Mouse (Mus musculus) heart, embryonic 11.5 days (tissue): ENCODE data around the gene Gm43518. TPM values are rescaled to one million over a fixed set of nuclear protein-coding genes. Genes with fewer than 3 reads are reported as not detected.

Source experiments
- ATAC-seq: fragments of 200-750 bp; cut with Nextera tagmentation; replicated peaks from 2 replicates; pipeline ENCODE4 v1.8.0; 2017; ENCODE audit warnings: moderate library complexity; ENCODE audit not compliant: insufficient number of reproducible peaks, low FRiP score, low TSS enrichment
- H3K27ac ChIP-seq: fragments of 300-500 bp; sonication (generic); 2 replicates; pipeline ENCODE4 v1.5.1; 2014; ENCODE audit warnings: mild to moderate bottlenecking, low read depth, low read length
- H3K27me3 ChIP-seq: fragments of 300-500 bp; sonication (generic); 2 replicates; pipeline ENCODE4 v1.6.1; 2014; ENCODE audit warnings: mild to moderate bottlenecking, low read length, mixed read lengths; ENCODE audit not compliant: control insufficient read depth, insufficient read depth
- H3K36me3 ChIP-seq: fragments of 300-500 bp; sonication (generic); 2 replicates; pipeline ENCODE4 v1.6.1; 2014; ENCODE audit warnings: mild to moderate bottlenecking, low read length, moderate library complexity, mixed read lengths; ENCODE audit not compliant: control insufficient read depth, insufficient read depth
- H3K4me1 ChIP-seq: fragments of 300-500 bp; sonication (generic); 2 replicates; pipeline ENCODE4 v1.6.1; 2014; ENCODE audit warnings: low read length; ENCODE audit not compliant: control insufficient read depth, insufficient read depth
- H3K4me2 ChIP-seq: fragments of 300-500 bp; sonication (generic); 2 replicates; pipeline ENCODE4 v1.6.1; 2014; ENCODE audit warnings: mild to moderate bottlenecking, moderate library complexity
- H3K4me3 ChIP-seq: fragments of 300-500 bp; sonication (generic); 2 replicates; pipeline ENCODE4 v1.5.1; 2014; ENCODE audit warnings: low read depth, low read length
- H3K9ac ChIP-seq: fragments of 300-500 bp; sonication (generic); 2 replicates; pipeline ENCODE4 v1.6.1; 2014; ENCODE audit warnings: mild to moderate bottlenecking, low read depth, low read length, moderate library complexity
- H3K9me3 ChIP-seq: fragments of 300-500 bp; sonication (generic); replicated peaks from 2 replicates; pipeline ENCODE4 v1.6.1; 2016; ENCODE audit warnings: low read length; ENCODE audit not compliant: control insufficient read depth
- WGBS: fragments of 180-500 bp; shearing (Covaris S2); extraction: QIAGEN DNeasy Blood & Tissue Kit; methylation state at CpG from one replicate; pipeline ENCODE4 v1.1.7; 2014; ENCODE audit not compliant: insufficient replicate concordance; 5-methylcytosine and 5-hydroxymethylcytosine counted together
- polyA plus RNA-seq: library from polyadenylated mRNA; unstranded; fragments of >200 nt; fragmentation: Nextera tagmentation; extraction: Ambion mirVana; gene quantifications from 2 replicates; pipeline ENCODE4 v1.2.1, GENCODE M21; 2014

Gm43518 gene
- polyA plus RNA-seq: 0.93 and 1.2 TPM in 2 replicates

DNA sequence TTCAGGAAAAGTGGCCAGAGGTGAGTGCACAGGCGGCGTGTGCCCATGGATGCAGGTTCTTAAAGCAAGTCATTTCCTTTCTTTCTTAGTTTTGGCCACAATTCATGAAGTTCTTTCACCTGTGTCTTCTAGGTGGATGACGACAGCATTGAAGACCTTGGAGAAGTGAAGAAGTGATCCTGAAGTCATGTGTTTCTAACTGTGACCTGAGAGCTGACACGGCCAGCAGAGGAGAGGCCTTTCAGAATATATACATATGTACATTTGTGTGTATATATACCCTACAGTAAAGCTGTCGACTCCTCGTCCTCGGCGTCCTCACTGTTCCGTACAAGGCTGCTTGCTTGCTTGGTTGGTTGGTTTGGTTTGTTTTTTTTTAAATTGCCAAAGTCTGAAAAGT is at the start of gene Gm43518:
Gm43518 (plus strand) TSS at position 301 of the 400 bp plus-strand sequence.
- Histone ChIP-seq H3K27me3 (no peaks in the 10 kb centered on the region), H3K27ac (no peak within 1 kb of the TSS), H3K4me2 (no peak within 1 kb of the TSS), H3K9me3 (no peaks in the 10 kb centered on the region), H3K4me3 (no peak within 1 kb of the TSS), H3K4me1 (peaks cover 5% of the 10 kb centered on the region; the same call in 1 of the 2 replicates), H3K9ac (no peak within 1 kb of the TSS), H3K36me3 (peaks cover 30% of the 10 kb centered on the region)
- 92% methylated on average over 9 of the region's 9 CpGs for WGBS
- no peak for ATAC-seq

DNA sequence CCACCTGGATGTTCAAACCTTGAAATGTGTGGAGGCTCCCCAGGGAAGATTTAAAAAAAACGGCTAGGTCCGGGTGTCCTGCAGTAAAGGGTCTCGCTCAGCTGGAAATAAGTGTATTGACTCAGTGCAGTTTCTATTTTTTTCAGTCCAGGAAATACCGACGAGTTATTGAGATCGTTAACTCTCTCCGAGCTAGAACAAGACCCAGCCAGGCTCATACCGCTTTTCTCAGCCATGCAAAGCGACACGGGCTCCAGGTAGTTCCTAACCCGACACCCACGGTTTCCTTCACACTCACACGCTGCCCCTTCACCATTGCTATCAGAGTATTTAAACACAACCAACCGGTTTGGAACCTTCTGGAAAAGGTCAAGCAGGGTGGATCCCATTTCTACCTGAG is 49.2 kb upstream of the Gm43518 start:
- H3K9me3 ChIP-seq: no peaks in the 10 kb centered on the region
- WGBS: 69% methylated on average over 14 of the region's 14 CpGs
- no peak overlapping the region for H3K27ac ChIP-seq
- H3K36me3 ChIP-seq: no peaks in the 10 kb centered on the region
- H3K27me3 ChIP-seq: peaks cover 2% of the 10 kb centered on the region; the same call in 1 of the 2 replicates
- H3K4me1 ChIP-seq: no peaks in the 10 kb centered on the region
- H3K9ac ChIP-seq: no peak overlapping the region
- H3K4me3 ChIP-seq: no peak overlapping the region
- H3K4me2 ChIP-seq: no peak overlapping the region
- no peak for ATAC-seq

DNA sequence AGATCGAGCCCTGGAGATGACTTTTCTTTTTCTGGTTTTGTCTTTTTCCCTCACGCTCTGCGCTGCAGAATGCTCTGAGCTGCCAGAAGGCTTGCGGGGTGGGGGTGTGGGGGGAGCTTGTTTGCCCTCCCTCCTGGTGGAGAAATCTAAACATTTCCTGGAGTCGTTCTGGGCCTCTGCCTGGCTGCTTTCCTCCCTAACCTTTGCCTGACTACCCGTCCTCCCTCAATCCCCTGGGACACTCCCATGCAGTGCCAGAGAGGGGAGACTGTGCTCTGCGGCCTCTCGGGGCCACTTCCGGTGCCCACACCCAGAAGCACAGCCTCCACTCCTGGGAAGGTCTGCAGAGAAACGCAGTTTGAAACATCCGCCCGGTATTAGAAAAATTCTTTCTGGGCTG is 47.3 kb upstream of the Gm43518 start, which contains the start of gene Hcar1:
Hcar1 (minus strand) TSS at position 93 of the 400 bp plus-strand sequence.
- H3K9ac ChIP-seq: no peak within 1 kb of the TSS; the same call in 1 of the 2 replicates
- peaks cover 2% of the 10 kb centered on the region; the same call in 1 of the 2 replicates for H3K27me3 ChIP-seq
- no peak within 1 kb of the TSS for H3K4me3 ChIP-seq
- WGBS: 51% methylated on average over 12 of the region's 12 CpGs
- H3K4me1 ChIP-seq: no peaks in the 10 kb centered on the region
- H3K4me2 ChIP-seq: peak within 1 kb of the TSS; percentile 2; the same call in 1 of the 2 replicates
- H3K9me3 ChIP-seq: no peaks in the 10 kb centered on the region
- H3K36me3 ChIP-seq: no peaks in the 10 kb centered on the region
- no peak within 1 kb of the TSS for H3K27ac ChIP-seq
- no peak for ATAC-seq

DNA sequence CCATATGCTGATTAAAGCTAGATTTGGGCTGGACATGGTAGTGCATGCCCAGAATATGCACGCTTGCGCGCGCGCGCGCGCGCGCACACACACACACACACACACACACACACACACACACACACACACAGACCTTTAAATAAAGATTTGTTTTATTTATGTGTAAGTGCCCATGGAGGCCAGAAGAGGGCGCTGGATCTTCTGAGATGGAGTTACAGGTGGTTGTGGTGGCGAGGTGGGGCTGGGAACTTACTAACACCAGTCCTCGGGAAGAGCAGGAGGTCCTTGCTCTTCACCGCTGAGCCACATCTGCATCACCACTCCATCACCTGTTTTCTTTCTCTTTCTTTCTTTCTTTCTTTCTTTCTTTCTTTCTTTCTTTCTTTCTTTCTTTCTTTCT is 46.4 kb upstream of the Gm43518 start:
- no peaks in the 10 kb centered on the region for H3K9me3 ChIP-seq
- no peak overlapping the region for H3K4me2 ChIP-seq
- no peaks in the 10 kb centered on the region for H3K4me1 ChIP-seq
- no peak overlapping the region for H3K27ac ChIP-seq
- no peak overlapping the region for H3K9ac ChIP-seq
- 81% methylated on average over 12 of the region's 14 CpGs for WGBS
- ATAC-seq: no peak
- H3K4me3 ChIP-seq: no peak overlapping the region
- peaks cover 2% of the 10 kb centered on the region; the same call in 1 of the 2 replicates for H3K27me3 ChIP-seq
- no peaks in the 10 kb centered on the region for H3K36me3 ChIP-seq

DNA sequence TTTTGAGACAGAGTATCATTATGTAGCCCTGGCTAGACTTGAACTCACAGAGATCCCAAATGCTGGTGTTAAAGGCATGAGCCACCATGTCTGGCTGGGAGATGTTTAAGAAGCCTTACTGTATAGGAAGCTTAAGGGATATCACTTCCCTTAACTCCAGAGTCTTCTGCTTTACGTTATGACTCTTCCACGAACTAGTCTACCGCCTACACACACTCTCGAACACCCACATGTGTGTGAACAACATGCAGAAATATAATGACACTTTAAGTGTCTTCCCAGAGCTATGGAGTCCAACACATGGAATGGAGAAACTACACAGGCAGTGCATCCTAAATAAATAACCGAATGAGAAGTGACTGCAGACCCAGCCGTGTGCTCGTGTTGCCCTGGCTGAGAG is 43.3 kb upstream of the Gm43518 start:
- no peak for ATAC-seq
- Histone ChIP-seq H3K27ac (no peak overlapping the region), H3K4me2 (no peak overlapping the region), H3K36me3 (no peaks in the 10 kb centered on the region), H3K9ac (no peak overlapping the region), H3K9me3 (no peaks in the 10 kb centered on the region), H3K4me1 (no peaks in the 10 kb centered on the region), H3K27me3 (peaks cover 2% of the 10 kb centered on the region; the same call in 1 of the 2 replicates), H3K4me3 (no peak overlapping the region)
- WGBS: 72% methylated on average over 7 of the region's 7 CpGs

DNA sequence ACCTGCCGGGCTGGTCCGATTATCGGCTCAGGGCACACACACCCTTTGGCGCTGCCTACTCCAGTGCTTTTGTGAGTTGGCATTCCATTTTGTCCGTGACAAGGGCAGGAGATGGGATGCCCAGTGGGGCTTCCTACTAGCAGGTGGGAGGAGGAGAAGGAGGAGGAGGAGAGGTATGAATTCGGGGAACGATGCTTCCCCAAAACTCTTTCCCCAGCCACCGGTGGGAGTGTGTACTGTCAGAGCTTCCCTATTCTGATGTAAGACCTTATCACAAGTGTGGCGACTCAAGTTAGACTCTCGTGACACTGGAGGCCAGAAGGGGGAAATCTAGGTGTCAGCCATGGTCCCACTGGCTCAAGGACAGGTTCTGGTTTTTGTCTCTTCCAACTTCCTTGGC is 42.9 kb upstream of the Gm43518 start:
- H3K9me3 ChIP-seq: no peaks in the 10 kb centered on the region
- H3K9ac ChIP-seq: no peak overlapping the region
- H3K27ac ChIP-seq: no peak overlapping the region
- peaks cover 1% of the 10 kb centered on the region; the same call in 1 of the 2 replicates for H3K27me3 ChIP-seq
- H3K4me2 ChIP-seq: no peak overlapping the region
- no peaks in the 10 kb centered on the region for H3K4me1 ChIP-seq
- H3K36me3 ChIP-seq: no peaks in the 10 kb centered on the region
- ATAC-seq: no peak
- 66% methylated on average over 10 of the region's 10 CpGs for WGBS
- no peak overlapping the region for H3K4me3 ChIP-seq

DNA sequence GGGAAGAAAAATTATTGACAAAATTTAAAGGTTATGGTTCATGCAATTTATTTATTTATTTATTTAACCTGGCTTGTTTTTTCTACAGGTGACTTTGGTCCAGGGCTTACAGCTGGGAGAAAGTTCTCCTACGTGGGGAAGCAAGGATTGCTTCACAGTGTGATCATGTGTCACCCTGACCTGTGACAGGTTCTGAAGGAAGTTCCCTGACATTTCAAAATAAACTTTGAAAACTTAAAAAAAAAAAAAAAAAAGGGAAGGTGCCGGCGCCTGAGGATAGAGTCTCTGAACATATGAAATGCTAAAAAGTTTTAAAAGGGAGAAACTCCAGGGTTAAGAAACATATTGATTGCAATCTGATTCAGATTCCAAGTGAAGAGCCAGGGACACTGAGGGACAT is 40.9 kb upstream of the Gm43518 start:
- H3K4me3 ChIP-seq: no peak overlapping the region
- H3K27me3 ChIP-seq: no peaks in the 10 kb centered on the region
- H3K4me1 ChIP-seq: no peaks in the 10 kb centered on the region
- no peak overlapping the region for H3K9ac ChIP-seq
- no peak overlapping the region for H3K27ac ChIP-seq
- no peak overlapping the region for H3K4me2 ChIP-seq
- no peaks in the 10 kb centered on the region for H3K36me3 ChIP-seq
- no peaks in the 10 kb centered on the region for H3K9me3 ChIP-seq
- WGBS: 65% methylated on average over 3 of the region's 3 CpGs
- no peak for ATAC-seq

DNA sequence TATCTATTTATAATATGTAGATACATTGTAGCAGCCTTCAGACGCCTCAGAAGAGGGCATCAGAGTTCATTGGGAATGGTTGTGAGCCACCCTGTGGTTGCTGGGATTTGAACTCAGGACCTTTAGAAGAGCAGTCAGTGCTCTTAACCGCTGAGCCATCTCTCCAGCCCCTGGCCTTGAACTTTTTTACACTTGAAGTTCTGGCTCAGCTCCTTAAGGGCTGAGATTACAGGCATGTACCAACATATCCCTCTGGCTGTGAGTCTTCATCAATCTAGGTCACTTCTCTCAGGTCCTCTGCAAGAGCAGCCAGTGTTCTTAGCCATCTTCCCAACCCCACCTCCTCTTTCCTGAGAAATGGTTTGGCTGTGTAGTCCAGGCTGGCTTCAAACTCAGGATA is 36.9 kb upstream of the Gm43518 start:
- 71% methylated on average over 2 of the region's 2 CpGs for WGBS
- Histone ChIP-seq H3K9ac (no peak overlapping the region), H3K4me3 (no peak overlapping the region), H3K27me3 (no peaks in the 10 kb centered on the region), H3K9me3 (no peaks in the 10 kb centered on the region), H3K4me1 (no peaks in the 10 kb centered on the region), H3K4me2 (no peak overlapping the region), H3K27ac (no peak overlapping the region), H3K36me3 (no peaks in the 10 kb centered on the region)
- no peak for ATAC-seq

DNA sequence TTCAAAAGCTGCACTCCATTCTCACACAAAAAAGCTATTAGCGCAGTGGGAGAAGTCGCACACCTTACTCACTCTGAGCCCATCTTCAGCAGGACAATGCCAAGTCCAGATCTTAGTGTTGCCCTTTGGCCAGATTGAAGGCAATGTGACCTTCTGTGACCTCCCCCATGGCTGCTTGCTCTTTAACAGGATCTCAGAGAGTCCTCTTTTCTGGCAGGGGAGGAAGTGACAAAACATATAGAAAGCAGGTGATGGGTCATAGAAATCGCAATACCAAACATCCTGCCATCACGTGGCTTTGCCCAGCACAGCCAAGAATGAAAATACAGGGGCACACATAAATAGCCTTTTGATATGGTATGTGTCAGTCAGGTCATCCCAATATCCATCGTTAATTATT is 36.2 kb upstream of the Gm43518 start:
- no peaks in the 10 kb centered on the region for H3K4me1 ChIP-seq
- no peak overlapping the region for H3K27ac ChIP-seq
- no peaks in the 10 kb centered on the region for H3K9me3 ChIP-seq
- no peaks in the 10 kb centered on the region for H3K36me3 ChIP-seq
- no peaks in the 10 kb centered on the region for H3K27me3 ChIP-seq
- H3K4me3 ChIP-seq: no peak overlapping the region
- no peak overlapping the region for H3K4me2 ChIP-seq
- H3K9ac ChIP-seq: no peak overlapping the region
- ATAC-seq: no peak
- 83% methylated on average over 5 of the region's 5 CpGs for WGBS
